Mouse (Mus musculus): ENCODE results near the gene Slc35f3.

DNA sequence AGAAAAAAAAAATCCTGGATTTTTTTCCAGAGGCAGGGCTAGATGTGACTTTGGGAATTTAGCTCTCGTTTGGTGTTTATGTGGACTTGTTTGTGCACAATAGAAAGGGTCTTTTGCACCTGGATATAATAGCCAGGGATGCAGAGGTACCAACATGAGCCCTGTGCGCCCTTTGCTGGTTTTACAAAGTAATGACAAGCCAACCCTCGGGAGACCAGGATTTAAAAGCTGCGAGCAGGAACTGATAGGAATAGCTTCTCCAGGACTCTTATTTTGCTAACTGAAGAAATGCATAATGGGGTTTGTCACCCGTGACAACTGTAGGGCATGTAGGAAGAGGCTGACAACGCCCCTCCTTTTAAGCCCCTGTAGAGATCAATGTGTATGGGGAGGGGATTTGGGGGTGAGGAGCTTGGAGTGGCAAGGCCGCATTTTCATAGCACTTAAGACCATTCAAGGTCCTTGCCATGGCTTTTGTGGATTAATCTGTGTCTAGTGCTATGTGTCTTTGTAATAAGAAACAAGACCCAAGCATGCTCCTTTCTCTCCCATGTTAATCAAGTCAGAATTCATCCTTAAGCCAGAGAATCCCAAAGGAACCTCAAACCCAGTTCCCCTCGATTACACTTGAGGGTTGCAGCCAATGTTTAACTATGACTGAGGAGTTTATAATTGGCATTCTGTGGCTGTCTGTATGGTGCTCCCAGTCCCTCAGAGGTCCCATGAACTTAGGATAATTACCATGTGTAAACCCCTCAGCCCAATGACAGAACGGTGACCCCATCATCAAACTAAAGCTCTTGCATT, 41.6 kb upstream of the Slc35f3 start:
- no peak for TF ChIP-seq ZC3H11A (IDR thresholded peaks at IDR 0.05; ENCODE audit: borderline replicate concordance, low read depth, low read length)
- TF ChIP-seq MAFK (IDR thresholded peaks at IDR 0.05; ENCODE audit: insufficient read depth, low read depth, low read length) = no peak
- TF ChIP-seq HCFC1 (IDR thresholded peaks at IDR 0.05; ENCODE audit: borderline replicate concordance, insufficient read depth, low read length) = no peak
- no peak for TF ChIP-seq CHD2 (IDR thresholded peaks at IDR 0.05; ENCODE audit: low read depth, low read length)
